Mouse (Mus musculus): ENCODE data around the gene Enpp6.

GRCm38 (mm10) chr8:47075941-47076555 lies 89.4 kb downstream of the Enpp6 start:
- no peak for TF ChIP-seq CTCF (IDR thresholded peaks at IDR 0.05; ENCODE audit: low read depth)
- no peak for TF ChIP-seq EP300 (IDR thresholded peaks at IDR 0.05; ENCODE audit: low read depth)

All from heart, postnatal 0 days (tissue).